Mouse (Mus musculus): ENCODE results near the gene Flna. TPM values are rescaled to one million over a fixed set of nuclear protein-coding genes. Genes with fewer than 3 reads are reported as not detected.
A peak's percentile ranks its signal among the peaks of the same experiment; 100 is the strongest.

Flna gene
- polyA plus RNA-seq, 1 experiment = 141 TPM

GRCm38 (mm10) chrX:74281041-74281731 lies 31.6 kb upstream of the Flna start:
- Histone ChIP-seq H3K4me1 (ENCODE audit: control insufficient read depth, insufficient read depth, low read length) (0 out of 2 replicates have a peak, but pooled peaks cover 3% of the 10 kb centered on the region), H3K4me3 (replicated peaks; ENCODE audit: insufficient read depth, low read depth, low read length) (peak overlapping the region; percentile 75), H3K27me3 (ENCODE audit: control insufficient read depth, insufficient read depth, low read length) (no peaks in the 10 kb centered on the region), H3K27ac (ENCODE audit: insufficient read depth, low read length) (no peak overlapping the region)
- no peak for TF ChIP-seq POLR2A (IDR thresholded peaks at IDR 0.05; ENCODE audit: borderline replicate concordance, insufficient read depth, low read length)
- TF ChIP-seq CTCF (IDR thresholded peaks at IDR 0.05; ENCODE audit: borderline replicate concordance, insufficient read depth, low read depth, low read length) = no peak
- WGBS = under 1% methylated on average over 14 of the region's 14 CpGs
- no peak for DNase-seq

- Histone ChIP-seq H3K4me3 (replicated peaks; ENCODE audit: insufficient read depth, low read depth, low read length) (no peak overlapping the region), H3K27ac (ENCODE audit: insufficient read depth, low read length) (no peak overlapping the region), H3K4me1 (ENCODE audit: control insufficient read depth, insufficient read depth, low read length) (no peaks in the 10 kb centered on the region), H3K27me3 (ENCODE audit: control insufficient read depth, insufficient read depth, low read length) (no peaks in the 10 kb centered on the region)
- TF ChIP-seq CTCF (IDR thresholded peaks at IDR 0.05; ENCODE audit: borderline replicate concordance, insufficient read depth, low read depth, low read length) (no peak), POLR2A (IDR thresholded peaks at IDR 0.05; ENCODE audit: borderline replicate concordance, insufficient read depth, low read length) (no peak)
- 73% methylated on average over 8 of the region's 8 CpGs for WGBS
- DNase-seq = no peak
Measured at GRCm38 (mm10) chrX:74277916-74278315, 28.3 kb upstream of the Flna start.

GRCm38 (mm10) chrX:74273422-74274322 lies 24.1 kb upstream of the Flna start:
- Histone ChIP-seq H3K4me3 (replicated peaks; ENCODE audit: insufficient read depth, low read depth, low read length) (no peak overlapping the region), H3K27me3 (ENCODE audit: control insufficient read depth, insufficient read depth, low read length) (no peaks in the 10 kb centered on the region), H3K27ac (ENCODE audit: insufficient read depth, low read length) (no peak overlapping the region), H3K4me1 (ENCODE audit: control insufficient read depth, insufficient read depth, low read length) (peaks cover 2% of the 10 kb centered on the region; the same call in 1 of the 2 replicates)
- WGBS = 26% methylated on average over 10 of the region's 10 CpGs
- TF ChIP-seq CTCF (IDR thresholded peaks at IDR 0.05; ENCODE audit: borderline replicate concordance, insufficient read depth, low read depth, low read length) (no peak), POLR2A (IDR thresholded peaks at IDR 0.05; ENCODE audit: borderline replicate concordance, insufficient read depth, low read length) (no peak)
- no peak for DNase-seq

- TF ChIP-seq POLR2A (IDR thresholded peaks at IDR 0.05; ENCODE audit: borderline replicate concordance, insufficient read depth, low read length) (no peak), CTCF (IDR thresholded peaks at IDR 0.05; ENCODE audit: borderline replicate concordance, insufficient read depth, low read depth, low read length) (no peak)
- WGBS = 8% methylated on average over 27 of the region's 27 CpGs
- H3K4me1 ChIP-seq (ENCODE audit: control insufficient read depth, insufficient read depth, low read length) = peaks cover 2% of the 10 kb centered on the region; the same call in 1 of the 2 replicates
- H3K4me3 ChIP-seq (replicated peaks; ENCODE audit: insufficient read depth, low read depth, low read length) = peak overlapping the region; percentile 82
- DNase-seq = peak; percentile 31 to 41
- H3K27ac ChIP-seq (ENCODE audit: insufficient read depth, low read length) = no peak overlapping the region
- no peaks in the 10 kb centered on the region for H3K27me3 ChIP-seq (ENCODE audit: control insufficient read depth, insufficient read depth, low read length)
Measured at GRCm38 (mm10) chrX:74270902-74271551, 21.4 kb upstream of the Flna start.

- peak within 1 kb of the TSS; percentile 97 for H3K4me3 ChIP-seq (replicated peaks; ENCODE audit: insufficient read depth, low read depth, low read length)
- no peaks in the 10 kb centered on the region for H3K27me3 ChIP-seq (ENCODE audit: control insufficient read depth, insufficient read depth, low read length)
- H3K27ac ChIP-seq (ENCODE audit: insufficient read depth, low read length) = peak within 1 kb of the TSS; percentile 97
- H3K4me1 ChIP-seq (ENCODE audit: control insufficient read depth, insufficient read depth, low read length) = peaks cover 2% of the 10 kb centered on the region; the same call in 1 of the 2 replicates
- WGBS = 8% methylated on average over 42 of the region's 42 CpGs
- TF ChIP-seq CTCF (IDR thresholded peaks at IDR 0.05; ENCODE audit: borderline replicate concordance, insufficient read depth, low read depth, low read length) (no peak), POLR2A (IDR thresholded peaks at IDR 0.05; ENCODE audit: borderline replicate concordance, insufficient read depth, low read length) (peak; percentile 92)
- DNase-seq = peak; percentile 88 to 95
Measured at GRCm38 (mm10) chrX:74270062-74270901, 20.7 kb upstream of the Flna start, which contains the start of gene Rpl10. Gene Rpl10, plus strand, starts transcription at chrX:74270812.

GRCm38 (mm10) chrX:74269736-74270061 lies 20.1 kb upstream of the Flna start:
- 9% methylated on average over 3 of the region's 3 CpGs for WGBS
- TF ChIP-seq POLR2A (IDR thresholded peaks at IDR 0.05; ENCODE audit: borderline replicate concordance, insufficient read depth, low read length) = no peak
- no peak for TF ChIP-seq CTCF (IDR thresholded peaks at IDR 0.05; ENCODE audit: borderline replicate concordance, insufficient read depth, low read depth, low read length)

GRCm38 (mm10) chrX:74257746-74258145 lies 8.1 kb upstream of the Flna start:
- no peak overlapping the region for H3K27ac ChIP-seq (ENCODE audit: insufficient read depth, low read length)
- TF ChIP-seq POLR2A (IDR thresholded peaks at IDR 0.05; ENCODE audit: borderline replicate concordance, insufficient read depth, low read length) (no peak), CTCF (IDR thresholded peaks at IDR 0.05; ENCODE audit: borderline replicate concordance, insufficient read depth, low read depth, low read length) (no peak)
- H3K4me3 ChIP-seq (replicated peaks; ENCODE audit: insufficient read depth, low read depth, low read length) = no peak overlapping the region
- 89% methylated on average over 3 of the region's 3 CpGs for WGBS
- no peak for DNase-seq
- no peaks in the 10 kb centered on the region for H3K4me1 ChIP-seq (ENCODE audit: control insufficient read depth, insufficient read depth, low read length)
- no peaks in the 10 kb centered on the region for H3K27me3 ChIP-seq (ENCODE audit: control insufficient read depth, insufficient read depth, low read length)

More at GRCm38 (mm10) chrX:74269736-74270061, 20.1 kb upstream of the Flna start:
- Histone ChIP-seq H3K4me3 (replicated peaks; ENCODE audit: insufficient read depth, low read depth, low read length) (peak overlapping the region; percentile 93), H3K27me3 (ENCODE audit: control insufficient read depth, insufficient read depth, low read length) (no peaks in the 10 kb centered on the region), H3K4me1 (ENCODE audit: control insufficient read depth, insufficient read depth, low read length) (peaks cover 2% of the 10 kb centered on the region; the same call in 1 of the 2 replicates), H3K27ac (ENCODE audit: insufficient read depth, low read length) (peak overlapping the region; percentile 83)
- DNase-seq = peak in 1 of 2 experiments; percentile 30

Measured in cerebellum, adult 2 months (tissue).